Mouse (Mus musculus) layer of hippocampus, adult 8-10 months (tissue): ENCODE results near the gene Gsap. TPM values are rescaled to one million over a fixed set of nuclear protein-coding genes. Genes with fewer than 3 reads are reported as not detected.
"Not testable (repeated sequence)": the region's sequence is repeated elsewhere in the genome, so short reads cannot be mapped to it uniquely, and the experiment has no call there.

Experiments used
- DNase-seq, 2 experiments: peaks; one replicate each; pipeline ENCODE4 v3.0.0; 2022; ENCODE audit warnings: low spot score in 2 of 2
- total RNA-seq, 4 experiments: library from RNA; stranded (reverse); gene quantifications; 2 replicates each; pipeline ENCODE4 v1.2.4; 2022

The Gsap gene
- total RNA-seq, 4 experiments from 2014 or later: 9.0 to 13.9 (median 11.2) TPM

DNA sequence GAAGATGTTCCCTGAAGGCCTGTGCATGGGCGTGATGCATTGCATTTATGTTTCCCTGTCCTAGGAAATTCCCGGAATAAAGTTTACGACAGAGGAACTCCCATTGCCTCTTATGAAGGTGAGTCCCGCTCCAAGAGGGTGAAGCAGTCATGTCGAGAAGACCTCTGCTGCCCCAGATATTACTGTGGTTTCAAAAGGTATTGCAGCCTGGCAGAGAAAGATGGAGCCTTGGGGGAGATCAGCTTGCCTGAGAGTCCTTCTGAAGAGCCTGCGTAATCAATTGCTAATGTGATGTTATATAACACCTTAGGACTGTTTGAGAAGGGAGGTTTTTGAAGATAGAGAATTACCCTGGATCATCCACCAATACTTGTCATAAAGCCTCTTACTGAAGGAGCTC, 71.8 kb downstream of the Gsap start:
- DNase-seq: no peak

GRCm38 (mm10) chr5:21260746-21261145, 74.7 kb downstream of the Gsap start:
- no peak for DNase-seq

GRCm38 (mm10) chr5:21261202-21261844, 75.3 kb downstream of the Gsap start:
- DNase-seq: peak; percentile 22 to 27

- peak; percentile 29 to 46 for DNase-seq
Observed at GRCm38 (mm10) chr5:21263202-21264055, 77.4 kb downstream of the Gsap start.

GRCm38 (mm10) chr5:21264352-21265021, 78.4 kb downstream of the Gsap start:
- DNase-seq: no peak

GRCm38 (mm10) chr5:21265049-21265448, 79.0 kb downstream of the Gsap start:
- DNase-seq: peak; percentile 60 to 91

DNA sequence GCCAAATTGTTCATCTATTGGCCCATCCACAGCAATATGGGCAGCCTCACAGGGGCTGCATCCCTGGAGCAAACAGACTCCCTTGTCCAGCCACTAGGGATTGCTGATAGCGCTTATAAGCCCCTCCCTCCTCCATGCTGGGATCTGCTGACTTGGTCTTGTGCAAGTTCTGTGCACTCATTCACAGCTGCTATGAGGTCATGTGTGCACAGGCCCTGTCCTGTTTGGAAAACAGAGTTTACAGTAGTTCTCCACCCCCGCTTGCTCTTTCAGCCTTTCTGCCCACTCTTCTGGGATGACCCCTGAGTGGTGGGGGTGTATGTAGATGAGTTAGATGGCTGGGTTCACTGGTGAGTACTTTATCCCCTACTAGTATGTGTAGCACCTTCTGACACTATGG, 81.0 kb downstream of the Gsap start:
- DNase-seq: no peak

GRCm38 (mm10) chr5:21269446-21269845, 83.4 kb downstream of the Gsap start:
- DNase-seq: no peak

DNA sequence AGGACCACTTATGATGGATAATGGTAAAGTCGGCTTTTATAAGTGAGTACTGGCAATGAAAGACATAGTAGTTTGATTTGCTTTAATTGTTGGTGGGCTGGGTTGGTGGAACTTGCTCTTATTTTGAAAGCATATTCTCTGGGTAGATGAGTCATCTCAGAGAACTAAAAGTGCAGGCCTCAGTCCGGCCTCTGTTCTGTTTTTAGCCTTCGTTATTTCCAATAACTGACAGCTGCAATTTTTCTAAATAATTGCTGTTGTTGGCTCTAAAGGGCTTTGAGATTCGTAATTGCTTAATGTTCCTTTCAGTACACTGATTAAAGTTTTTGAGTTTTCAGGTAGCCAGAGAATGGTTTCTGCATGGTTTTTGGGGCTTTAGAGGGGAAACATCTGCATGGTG, 84.7 kb downstream of the Gsap start:
- no peak for DNase-seq

GRCm38 (mm10) chr5:21271386-21272354, 85.6 kb downstream of the Gsap start:
- DNase-seq: no peak

GRCm38 (mm10) chr5:21277685-21278084, 91.6 kb downstream of the Gsap start:
- not testable (repeated sequence) for DNase-seq

DNA sequence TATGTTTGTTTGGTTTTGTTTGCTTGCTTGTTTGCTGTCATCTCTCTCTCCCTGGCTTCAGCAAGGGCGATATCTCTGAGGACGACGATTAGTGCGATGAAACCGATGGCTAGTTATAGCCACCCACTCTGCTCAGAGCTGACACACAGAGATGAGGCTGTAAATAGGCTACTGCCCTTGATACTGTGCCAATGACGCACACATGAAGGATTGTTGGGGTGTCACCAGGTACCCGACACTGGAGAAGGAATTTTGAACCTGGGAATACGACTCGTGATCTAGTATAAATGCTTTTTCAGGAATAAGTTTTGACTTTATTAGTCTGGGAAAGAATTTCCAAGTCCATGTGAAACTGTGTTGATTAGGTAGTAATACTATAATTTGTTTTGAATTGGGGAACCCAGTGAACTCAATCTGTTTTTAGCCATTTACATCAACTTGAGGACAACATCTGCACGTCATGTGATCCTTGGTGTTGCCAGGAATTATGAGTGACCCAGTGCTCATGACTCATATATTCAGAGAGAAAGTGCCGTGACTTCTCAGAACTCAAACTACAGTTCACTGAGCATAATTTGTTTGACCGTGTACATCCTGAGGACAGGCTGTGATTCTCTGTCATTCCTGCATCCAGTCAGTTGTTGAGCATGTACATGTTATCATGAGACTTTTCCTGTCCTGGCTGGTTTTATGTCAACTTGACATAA, 97.5 kb downstream of the Gsap start:
- DNase-seq: no peak

- DNase-seq: no peak
Observed at GRCm38 (mm10) chr5:21288658-21289435, 102.8 kb downstream of the Gsap start.

GRCm38 (mm10) chr5:21290594-21290993, 104.5 kb downstream of the Gsap start:
- no peak for DNase-seq

DNA sequence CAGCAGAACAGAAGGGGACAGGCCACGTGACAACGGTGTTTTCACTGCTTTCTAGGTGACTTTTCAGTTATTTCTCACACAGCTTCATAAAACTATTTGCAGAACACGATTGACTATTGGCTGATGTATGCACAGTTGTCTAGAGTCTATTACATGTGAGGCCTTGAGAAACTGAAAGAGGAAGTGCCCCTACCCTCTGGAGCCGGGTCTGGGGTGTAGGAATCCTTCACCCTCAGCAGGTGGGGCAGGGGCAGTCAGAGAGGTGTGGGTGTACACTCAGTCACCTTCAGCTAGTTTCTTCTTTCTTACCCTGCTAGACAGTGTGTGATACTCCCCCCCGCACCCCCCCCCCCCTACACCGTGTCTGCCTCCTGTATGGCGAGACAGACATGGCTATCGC, 109.6 kb downstream of the Gsap start:
- no peak for DNase-seq

DNA sequence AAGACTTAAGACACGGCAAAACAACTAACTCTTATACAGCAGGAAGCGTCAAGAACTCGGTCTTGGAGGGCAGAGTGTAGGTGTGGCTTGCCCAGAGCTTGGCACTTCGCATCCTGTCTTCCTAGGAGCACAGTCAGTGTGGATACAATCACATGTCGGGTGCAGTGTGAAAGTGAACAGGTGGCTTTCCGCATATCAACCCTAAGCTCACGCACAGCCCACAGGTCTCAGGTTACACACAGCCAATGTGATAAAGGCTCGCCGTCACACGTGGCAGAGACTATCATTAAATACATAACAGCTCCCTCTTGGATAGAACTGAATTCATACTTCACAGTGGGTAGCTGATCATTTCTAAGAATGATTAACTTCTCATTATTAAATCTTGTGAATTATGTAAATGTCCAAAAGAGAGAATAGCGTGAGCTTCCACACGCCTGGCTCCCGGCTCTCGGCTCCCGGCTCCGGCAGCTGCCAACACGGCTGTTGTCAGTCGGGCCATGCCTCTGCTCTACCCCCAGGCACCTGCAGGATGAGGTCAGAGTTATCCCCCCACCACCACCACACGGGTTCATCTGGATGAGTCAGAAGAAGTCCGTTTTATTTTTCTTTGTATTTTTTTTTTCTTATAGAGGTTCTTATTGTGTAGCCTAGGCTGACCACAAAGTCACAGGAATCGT, 113.2 kb downstream of the Gsap start:
- no peak for DNase-seq

DNA sequence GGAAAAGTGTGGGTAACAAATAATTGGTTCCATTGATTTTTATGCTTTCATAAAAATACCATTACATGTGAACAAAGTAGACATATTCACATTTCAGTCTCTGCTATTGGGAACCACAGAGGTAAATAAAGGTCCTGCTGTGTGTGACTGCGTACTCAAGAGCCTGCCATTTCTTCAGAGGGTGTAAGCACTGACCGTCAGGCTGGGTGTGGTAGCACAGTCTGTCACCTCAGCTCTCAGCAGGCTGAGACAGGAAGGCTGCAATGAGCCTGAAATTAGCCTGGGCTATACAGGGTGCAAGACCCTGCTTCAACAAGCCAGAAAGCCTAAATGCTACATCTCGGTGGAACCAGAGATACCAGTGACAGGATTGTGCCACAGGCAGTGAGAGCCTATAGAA, 114.0 kb downstream of the Gsap start:
- no peak for DNase-seq

DNA sequence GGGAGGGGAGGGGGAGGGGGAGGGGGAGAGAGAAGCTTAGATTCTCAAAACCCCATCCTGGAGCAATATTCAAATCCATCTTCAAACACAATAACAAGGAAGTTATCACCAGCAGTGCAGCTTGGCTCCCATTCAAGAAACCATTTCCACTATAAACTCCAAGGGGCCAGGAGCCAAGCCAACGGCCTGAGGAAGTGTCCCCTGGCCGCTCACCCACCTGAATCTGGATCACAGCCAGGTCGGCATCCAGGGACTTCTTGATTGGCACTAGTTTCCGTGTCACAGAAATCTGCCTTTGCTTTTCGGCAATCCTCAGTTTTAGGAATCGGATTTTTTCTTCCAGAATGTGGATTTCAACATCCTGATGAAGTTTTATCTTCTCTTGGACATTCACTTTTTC, 115.0 kb downstream of the Gsap start:
- no peak for DNase-seq

GRCm38 (mm10) chr5:21307165-21307564, 121.1 kb downstream of the Gsap start:
- no peak for DNase-seq
